Mouse (Mus musculus) fibroblast of lung, adult 2 months (primary cell): ENCODE results near the gene Snd1.
"Not testable (repeated sequence)": the region's sequence is repeated elsewhere in the genome, so short reads cannot be mapped to it uniquely, and the experiment has no call there.

Experiments used
- DNase-seq: peaks from one replicate; pipeline ENCODE4 v3.0.0-alpha.2; 2011; ENCODE audit warnings: low read depth

The Snd1 gene

DNA sequence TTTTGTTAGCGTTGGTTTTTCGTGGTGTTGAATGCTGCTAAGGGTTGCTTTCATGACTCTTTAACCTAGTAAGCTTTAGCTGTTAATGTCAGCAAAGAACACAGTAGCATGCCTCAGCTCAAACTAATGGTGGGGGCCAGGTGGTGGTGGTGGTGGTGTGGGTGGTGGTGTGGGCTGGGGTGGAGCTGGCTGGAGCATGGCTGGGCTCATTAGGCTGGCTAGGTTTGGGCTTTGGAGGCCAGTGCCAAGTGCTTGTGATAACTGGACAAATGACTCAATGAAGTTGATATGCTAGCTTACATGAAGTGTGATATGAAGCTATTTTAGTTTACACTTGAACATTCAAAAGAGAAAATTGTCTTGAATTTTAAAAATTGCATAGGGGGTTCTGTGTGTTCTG lies 11.1 kb downstream of the Snd1 start:
- DNase-seq: no peak

DNA sequence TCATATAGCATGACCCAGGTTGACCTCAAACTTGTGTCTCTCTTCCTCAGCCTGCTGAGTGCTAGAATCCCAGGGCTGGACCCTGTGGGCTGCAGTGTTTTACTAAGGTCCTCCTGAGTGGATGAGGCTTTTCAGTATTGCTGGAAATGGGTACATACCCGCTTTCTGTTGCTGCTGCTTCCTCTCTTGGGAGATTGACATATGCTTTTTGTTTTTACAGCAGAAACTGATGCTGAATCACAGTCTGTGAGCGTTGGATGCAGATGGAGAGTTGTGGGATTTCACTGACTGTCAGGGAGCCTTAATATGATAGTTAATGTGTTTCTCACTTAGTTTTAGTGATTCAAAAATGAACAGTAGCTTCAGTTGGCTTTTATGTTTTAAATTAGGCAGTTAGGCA lies 11.5 kb downstream of the Snd1 start:
- no peak for DNase-seq

DNA sequence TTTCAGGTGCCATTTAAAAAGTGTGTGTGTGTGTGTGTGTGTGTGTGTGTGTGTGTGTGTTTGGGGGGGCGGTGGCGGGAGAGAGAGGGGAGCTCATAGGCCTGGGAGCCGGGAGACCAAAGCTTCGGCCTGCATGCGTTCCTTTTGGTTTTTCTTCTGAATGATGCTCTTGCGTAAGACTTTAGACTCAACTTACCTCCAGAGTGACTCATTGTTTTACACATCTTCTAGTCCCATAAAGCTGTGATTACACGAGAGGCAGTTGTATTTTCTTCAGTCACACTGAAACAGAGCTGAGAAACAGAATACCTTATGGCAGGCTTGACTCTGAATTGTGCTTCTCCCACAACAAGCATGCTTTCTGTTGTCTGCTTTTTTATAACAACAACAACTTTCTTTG lies 12.0 kb downstream of the Snd1 start:
- DNase-seq: no peak

DNA sequence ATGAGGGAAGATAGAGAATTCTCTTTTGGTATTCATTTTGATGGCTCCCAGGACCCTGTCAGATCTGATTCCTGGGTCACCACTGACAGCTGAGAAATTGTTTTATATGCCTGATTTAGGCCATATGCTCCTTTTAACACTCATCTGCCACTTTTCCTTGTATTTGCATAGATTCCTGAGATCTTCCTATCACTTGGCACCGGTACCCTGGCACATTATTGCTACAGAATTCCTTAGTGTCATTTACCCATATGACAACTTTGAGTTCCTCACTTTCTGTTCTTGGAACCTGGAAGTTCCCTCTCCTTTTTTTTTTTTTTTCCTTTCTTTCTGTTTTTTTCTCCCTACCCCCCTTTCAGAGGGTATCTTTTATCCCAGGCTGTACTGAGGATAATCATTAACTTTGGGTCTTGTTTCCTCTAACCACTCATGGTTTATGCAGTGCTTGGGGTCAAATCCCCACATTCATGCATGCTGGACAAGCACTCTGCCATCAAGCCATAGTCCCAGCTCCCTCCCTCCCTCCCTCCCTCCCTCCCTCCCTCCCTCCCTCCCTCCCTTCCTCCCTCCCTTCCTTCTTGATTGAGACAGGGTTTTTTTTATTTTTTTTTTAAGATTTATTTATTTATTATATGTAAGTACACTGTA lies 13.4 kb downstream of the Snd1 start:
- DNase-seq: no peak

DNA sequence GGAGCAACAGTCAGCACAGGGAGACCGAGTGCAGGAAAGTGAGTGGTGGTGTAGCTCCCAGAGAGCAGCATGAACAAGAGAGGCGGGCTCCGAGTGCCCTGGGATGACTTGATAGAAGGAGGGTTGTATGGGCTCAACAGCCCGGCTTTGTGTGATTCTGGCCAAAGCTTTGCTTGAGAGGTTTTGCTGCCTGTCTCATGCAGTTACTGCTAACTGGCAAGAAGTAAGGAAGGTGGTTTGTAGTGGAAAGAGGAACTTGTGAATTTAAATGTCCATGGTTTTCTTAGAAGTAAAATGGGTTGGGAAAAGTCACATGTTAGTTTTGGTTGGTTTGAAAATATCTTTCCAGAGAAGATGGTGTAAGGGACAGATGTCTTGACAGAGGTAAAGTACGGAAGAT lies 15.7 kb downstream of the Snd1 start:
- DNase-seq: no peak

DNA sequence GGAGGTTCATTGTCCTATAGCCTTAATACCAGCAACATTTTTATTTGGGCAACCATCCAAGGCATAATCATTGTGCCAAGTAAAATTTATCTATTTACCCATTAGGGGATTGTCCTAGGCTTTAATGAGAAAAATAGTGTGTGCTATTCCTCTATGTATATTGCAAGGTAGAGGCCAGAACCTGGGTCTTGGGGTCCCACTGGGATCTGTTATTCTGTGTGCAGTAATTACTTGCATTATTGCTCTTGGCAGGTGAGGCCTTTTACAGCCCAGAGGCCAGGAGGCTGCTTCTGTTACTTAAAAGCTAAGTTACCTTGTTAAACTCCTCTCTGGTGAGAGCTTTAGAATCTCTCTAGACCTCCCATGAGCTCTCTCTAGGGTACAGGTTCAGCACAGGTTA lies 16.3 kb downstream of the Snd1 start:
- no peak for DNase-seq

DNA sequence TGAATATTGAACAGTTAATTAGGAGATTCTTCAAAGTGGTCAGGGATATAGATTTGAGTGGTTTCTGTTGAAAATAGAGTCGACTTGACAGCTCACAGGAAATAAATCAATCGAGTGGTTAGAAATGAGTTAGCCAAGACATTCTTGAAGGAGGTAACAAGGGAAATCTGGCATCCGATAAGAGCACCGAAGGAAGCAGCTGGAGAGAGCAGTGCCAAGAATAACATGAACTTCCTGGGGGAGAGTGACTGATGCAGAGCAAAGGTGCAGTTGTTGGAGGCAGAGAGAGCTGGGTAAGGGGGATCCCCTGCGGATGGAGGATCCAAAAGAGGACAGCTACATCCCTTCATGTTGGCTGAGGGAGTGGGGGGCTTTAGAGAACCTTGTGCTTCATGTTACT lies 22.9 kb downstream of the Snd1 start:
- DNase-seq: no peak

DNA sequence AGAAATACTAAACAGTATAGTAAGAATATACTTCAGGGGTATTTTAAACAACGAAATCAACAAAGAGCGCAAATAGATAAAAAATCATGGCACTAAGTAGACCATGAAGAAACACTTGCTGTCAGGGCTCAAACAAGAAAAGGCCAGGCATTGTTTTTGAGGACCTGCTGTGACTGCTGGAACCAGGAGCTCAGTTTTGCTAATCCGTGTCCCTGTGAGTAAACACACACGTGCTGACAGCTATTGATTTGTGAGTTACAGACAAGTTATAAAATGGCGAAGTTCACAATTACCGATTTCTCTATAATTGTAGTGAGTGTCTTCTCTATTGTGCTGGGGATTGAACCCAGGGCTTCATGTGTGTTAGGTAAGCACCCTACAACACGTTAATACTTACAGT lies 27.6 kb downstream of the Snd1 start:
- DNase-seq: no peak

DNA sequence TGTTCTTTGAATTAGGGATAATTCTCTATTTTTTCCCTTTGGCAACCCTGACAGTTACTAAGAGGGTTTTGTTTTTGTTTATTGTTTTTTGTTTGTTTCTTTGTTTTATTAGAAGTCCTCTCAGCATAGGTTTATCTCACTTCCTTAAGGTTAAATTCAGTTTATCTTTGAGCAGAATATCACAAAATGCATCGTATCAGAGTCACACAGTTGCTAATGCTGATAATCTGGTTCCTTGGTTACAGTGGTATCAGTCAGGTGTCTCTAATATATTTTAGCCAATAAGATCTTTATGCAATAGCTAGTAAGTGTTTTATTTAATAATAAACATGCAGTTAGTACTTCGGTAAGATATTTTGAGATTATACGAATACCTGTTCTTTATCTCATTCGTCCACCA lies 28.2 kb downstream of the Snd1 start:
- DNase-seq: no peak

DNA sequence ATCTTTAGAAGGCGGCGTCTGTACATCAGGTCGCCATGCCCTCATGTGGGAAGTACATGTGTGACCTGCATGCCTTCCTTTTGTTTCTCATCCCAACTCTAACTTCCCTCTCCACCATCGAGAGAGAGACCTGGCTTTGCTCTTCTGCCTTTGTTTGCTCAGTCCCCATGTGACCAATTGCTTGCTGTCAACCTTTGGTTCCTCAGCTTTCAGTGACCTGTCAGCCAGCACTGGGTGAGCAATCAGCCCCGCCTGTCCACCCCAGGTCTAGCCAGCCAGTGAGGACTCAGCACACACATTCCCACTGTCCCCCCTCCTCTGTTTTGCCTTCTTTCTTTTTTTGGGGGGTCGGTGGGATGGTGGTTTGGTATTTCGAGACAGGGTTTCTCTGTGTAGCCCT lies 29.7 kb downstream of the Snd1 start:
- DNase-seq: no peak

DNA sequence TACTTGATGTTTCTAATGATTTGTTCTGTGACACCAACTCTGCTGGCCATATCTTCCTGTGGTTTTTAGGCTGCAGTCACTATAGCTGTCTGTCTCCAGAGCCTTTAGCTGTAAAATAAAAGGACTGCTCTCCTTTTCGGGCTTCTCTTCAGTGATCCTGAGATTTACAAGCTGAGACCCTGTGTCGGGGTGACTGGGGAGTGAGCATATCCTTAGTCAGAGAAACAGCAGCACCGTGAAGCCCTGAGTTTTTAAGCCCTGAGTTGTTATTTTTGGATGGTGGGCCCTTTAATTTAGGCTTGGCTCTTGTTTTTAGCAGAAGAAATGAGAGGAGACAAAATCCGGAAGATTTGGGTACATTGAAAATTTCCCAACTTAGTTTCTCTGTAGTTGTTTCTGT lies 32.8 kb downstream of the Snd1 start:
- DNase-seq: no peak

DNA sequence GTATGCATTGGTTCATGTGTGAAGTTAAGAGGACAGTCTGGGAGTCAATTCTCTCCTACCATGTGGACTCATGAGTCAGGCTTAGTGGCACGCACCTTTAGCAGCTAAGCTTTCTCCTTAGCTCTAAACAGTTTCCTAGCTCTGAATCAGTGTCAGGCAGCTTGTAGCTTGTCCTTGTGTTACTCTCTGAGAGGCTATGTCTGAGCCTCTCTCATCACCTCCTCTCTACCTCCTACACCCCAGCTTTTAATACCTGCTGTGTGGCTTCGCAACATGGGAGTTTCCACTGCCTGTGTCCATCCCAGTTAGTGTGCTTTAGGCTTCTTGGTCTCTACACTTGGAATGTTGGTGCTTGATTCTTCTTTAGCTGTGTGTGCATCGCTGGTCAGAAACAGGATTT lies 39.3 kb downstream of the Snd1 start:
- no peak for DNase-seq

DNA sequence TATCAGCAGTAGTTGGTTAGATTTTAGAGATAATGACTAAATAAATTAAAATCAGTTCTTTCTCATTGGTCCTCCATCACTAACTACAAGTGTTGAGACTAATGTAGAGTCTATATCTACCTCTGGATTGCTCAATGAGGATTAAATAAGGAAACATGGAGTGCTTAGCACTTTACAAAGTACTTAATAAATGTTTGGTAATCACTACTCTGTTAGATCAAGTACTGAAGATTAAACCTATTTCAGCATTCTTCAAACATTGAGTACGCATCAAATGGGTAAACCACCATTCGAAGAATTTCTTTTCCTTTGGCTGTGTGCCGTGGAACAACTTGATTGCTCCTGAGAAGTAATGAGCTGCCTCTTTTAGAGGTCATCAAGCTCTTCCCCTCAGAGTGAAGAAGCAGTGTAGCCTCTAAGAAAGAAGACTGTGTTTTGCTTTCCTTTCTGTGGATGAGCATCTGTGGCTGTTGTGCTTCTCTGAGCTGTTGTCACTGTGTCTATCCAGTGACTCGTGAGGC lies 40.0 kb downstream of the Snd1 start:
- DNase-seq: no peak

DNA sequence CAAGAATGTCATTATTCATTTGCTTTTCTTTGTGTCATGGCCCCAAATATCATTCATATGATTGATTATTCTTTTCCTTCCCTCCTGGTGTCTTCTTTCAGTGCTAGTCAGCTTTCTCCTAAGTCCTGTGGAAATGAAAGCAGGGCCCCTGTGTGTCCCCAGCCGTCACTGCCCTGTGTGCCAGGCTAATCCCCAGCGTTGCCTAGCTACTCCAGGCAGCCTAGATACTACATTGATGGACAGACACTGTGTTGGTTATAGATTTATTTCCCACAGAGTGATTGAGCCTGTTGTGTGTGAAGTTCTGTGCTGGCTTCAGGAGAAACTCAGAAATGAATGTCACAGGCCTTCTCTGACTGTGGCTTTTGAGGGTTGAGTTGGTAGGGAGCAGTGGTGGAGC lies 41.7 kb downstream of the Snd1 start:
- DNase-seq: no peak

DNA sequence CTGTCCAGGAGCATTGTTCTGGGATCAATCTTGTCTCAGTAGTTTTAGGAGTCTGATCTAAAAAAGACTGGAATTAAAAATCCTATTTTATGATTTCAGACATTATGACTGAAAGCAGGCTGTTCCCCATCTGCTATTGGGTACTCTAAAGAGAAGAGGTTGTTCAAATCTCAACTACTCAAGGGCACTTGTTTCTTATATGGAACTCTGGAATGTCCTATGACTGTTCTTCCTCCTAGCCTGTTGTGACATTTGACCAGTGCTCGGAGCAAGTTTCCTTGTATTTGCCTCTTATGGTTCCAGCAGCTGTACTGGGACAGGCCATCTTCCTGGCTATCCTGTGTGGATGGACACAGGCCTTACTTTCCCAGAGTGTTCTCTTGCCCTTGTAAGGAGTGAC lies 42.1 kb downstream of the Snd1 start:
- no peak for DNase-seq

DNA sequence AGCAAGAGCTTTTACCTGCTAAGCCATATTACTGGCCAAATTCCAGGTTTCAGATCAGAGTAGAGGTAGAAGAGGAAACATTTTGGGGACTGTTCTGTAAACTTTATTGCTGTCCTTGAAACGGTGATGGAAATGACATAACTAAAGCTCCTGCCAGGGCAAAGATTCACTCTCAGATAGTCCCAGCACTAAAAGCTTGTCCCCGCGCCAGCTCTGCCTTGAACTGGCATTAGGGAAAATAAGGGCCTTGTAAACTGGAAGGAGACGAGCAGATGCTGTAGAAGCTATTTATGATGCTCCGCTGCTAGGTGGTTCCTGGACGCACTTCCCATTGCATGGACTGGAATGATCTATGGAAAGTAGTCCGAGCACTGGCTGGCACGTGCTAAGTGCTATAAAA lies 44.5 kb downstream of the Snd1 start:
- DNase-seq: no peak

DNA sequence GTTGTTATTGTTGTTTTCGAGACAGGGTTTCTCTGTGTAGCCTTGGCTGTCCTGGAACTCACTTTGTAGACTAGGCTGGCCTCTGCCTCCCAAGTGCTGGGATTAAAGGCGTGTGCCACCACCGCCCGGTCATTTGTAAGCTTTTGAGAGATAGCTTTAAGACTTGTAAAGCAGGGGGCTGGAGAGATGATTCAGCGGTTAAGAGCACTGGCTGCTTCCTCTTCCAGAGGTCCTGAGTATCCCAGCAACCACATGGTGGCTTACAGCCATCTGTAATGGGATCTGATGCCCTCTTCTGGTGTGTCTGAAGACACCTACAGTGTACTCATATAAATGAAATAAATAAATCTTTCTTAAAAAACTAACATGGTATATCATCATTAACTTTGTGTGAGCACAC lies 45.8 kb downstream of the Snd1 start:
- not testable (repeated sequence) for DNase-seq

DNA sequence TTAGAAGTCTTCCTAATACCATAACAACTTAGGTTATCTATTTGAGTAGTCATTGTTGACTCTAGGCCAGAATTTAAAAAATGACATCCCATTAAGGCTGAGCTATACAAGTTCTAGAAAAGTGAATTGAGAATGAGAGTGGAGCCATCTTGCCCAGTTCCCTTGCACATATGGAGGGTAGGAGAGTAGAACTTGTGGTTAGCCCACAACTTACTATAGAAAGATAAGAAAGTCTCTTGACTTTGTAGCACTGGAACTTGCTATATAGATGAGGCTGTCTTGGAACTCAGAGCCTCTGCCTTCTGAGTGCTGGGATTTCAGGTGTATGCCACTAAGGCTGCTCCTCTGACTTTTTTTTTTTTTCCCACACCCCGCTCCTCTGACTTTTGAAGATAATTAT lies 46.5 kb downstream of the Snd1 start:
- DNase-seq: no peak

DNA sequence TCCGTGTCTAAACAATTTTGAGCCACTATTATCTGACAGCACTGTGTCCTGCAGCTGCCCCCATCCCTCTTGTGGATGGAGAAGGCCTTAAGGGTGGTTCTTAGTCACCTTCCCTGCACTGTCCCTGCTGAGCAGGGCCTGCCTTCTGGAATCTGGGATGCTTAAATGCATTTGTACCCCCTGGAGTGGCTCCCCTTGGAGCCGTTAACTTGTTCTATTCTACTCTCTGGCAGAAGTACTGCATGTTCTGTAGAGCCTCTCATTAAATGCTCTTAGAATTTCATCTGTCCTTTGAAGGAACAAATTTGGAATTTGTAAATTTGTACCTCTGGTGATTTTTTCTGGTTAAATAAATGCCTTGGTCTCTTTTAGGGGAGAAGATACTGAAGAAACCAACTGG lies 50.6 kb downstream of the Snd1 start:
- no peak for DNase-seq

DNA sequence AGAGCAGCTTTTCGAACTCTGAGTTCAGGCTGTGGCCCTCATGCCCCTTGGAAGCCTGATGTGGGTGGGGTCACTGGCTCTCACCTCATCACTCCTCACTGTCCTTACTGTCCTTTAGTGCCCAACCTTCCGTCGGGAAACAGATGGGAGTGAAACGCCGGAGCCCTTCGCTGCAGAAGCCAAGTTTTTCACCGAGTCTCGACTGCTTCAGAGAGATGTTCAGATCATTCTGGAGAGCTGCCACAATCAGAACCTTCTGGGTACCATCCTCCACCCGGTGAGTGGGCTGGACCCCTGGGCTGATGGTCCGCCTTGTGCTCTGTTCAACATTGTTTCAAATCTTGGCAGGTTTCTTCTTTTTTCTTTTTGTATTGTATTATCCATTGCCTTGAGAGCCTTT lies 52.5 kb downstream of the Snd1 start:
- no peak for DNase-seq

DNA sequence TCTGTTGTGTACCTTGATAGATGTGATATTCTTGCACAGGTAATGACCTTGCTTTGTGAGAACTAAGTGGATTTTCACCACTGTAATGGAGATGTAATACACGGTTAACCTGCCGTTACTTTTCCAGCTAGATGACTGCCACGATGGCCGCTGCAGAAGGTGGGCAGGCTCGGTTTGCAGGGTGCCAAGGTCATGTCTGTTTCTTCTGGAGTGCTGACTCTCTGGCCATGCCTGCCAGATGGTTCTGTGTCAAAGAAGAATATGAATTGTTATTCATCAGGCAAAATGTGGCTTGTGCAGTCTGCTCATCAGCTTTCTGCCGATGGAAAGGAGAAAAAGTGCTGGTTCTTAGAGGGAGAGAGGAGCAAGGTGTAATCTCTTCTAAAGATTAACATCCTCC lies 53.3 kb downstream of the Snd1 start:
- no peak for DNase-seq

DNA sequence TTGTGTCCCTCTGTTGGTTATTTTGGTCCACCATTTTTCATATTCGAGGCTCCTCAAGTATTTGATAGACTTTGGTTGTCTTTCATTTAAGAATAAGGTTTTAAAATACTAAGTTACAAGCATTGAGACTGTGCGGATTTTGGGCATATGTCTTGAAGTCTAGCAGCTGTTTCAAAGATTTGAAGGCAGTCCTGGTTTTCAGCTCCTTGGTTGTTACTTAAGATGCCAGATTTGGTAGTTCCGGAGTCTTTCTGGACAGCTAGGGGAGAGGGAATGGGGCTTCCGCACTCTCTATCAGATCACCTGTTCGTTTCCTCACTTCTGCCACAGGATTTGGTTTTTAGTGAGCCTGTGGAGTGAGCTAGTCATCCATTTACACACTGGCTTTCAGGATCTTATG lies 61.5 kb downstream of the Snd1 start:
- DNase-seq: no peak

DNA sequence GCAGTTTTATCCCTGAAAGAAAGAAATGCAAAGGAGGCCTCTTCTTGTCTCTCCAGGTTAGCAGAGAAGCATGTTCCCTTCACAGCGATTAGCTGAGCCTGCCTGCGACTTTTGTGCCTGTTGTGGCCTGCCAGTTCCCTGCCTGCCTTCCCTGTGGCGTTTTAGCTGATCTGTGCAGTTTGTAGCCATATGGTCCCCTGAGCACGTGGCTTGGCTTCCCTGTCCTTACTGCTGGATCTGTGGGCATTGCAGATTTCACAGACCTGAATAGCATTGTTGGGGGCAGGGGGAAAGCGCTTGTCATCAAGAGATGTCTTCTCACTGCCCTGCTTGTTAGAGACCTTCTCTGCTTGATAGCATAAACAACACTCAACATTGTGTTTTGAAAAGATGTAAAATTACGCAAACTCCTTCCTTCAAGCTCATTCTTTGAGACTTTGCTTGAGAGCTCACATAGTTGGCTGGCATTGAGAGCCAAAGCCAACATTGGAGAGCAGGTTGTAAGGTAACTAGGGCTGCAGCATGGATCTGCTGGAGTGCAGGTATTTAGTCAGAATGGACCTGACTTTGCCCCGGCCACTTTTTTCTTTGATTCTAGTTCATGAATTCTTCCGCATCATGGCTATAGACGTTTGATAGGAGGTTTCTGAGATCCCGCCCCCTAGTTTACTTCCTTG lies 63.0 kb downstream of the Snd1 start:
- DNase-seq: no peak

DNA sequence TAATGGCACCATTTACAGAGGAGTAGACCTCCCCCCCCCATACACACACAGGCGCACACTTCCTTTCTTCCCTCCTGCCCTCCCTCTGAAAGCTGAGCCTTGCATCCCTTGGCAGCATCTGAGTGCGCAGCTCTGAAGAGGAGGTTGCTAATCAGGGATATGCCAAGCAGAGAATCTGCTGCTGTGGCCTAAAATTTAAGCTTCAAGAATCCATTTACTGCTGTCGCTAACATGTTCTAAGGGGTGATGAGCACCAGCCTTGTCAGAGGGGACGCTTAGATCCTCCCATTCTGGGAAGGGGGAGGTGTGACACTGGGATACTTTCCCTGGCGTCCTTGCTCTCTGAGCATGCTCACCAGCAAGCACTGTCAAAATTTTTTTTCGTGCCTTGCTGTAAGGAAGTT lies 67.4 kb downstream of the Snd1 start:
- DNase-seq: no peak
